Mouse (Mus musculus): ENCODE data around the gene She. TPM values are rescaled to one million over a fixed set of nuclear protein-coding genes. Genes with fewer than 3 reads are reported as not detected.
"Not testable (repeated sequence)": the region's sequence is repeated elsewhere in the genome, so short reads cannot be mapped to it uniquely, and the experiment has no call there.

She gene
- 2.9 and 3.1 TPM in 2 replicates for polyA plus RNA-seq (2016; fragmentation: Nextera tagmentation; extraction: Ambion mirVana)

DNA sequence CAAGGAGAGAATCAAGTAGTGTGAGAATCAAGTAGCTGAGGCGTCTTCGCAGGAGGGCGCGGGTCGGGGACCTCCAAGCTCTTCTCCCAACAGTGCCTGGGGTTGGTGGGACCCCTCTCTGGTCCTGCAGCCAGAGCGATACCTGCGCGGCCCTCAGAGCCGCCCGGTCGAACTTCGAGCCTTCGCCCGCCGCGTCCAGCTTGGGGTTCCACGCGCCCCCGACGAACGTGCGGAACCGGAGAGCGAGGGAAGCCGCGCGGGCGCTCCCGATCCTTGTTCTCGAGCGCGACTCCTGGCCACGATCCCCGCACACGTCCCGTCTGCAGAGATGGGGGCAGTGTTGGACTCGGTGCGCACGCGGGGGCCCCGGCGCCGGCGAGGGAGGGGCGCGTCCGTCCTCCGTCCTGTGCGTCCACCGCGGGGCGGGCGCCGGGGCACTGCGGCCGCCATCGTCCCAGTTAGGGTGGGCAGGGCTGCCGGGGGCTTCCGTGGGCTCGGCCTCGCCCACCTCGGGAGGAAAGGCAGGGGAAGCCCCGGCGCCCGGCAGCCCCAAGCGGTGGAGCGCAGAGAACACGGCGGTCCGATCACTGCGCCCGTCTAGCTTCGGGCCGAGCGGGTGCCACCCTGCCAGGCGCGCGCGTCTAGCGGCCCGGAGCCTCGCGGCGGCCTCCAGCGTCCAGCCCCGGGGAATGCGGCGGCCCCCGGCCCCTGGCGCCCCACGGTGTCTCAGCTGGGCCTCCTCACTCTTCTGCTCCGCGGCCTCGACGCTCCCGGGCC, at the start of gene She:
She (plus strand) TSS at position 556 of the 777 bp plus-strand sequence.
- Histone ChIP-seq H3K4me1 (peaks cover 18% of the 10 kb centered on the region), H3K36me3 (no peaks in the 10 kb centered on the region), H3K27ac (0 out of 2 replicates have a peak within 1 kb of the TSS, but pooled peaks have one; percentile 25), H3K4me3 (peak within 1 kb of the TSS; percentile 49), H3K27me3 (replicated peaks) (peaks cover 87% of the 10 kb centered on the region), H3K9ac (peak within 1 kb of the TSS; percentile 46), H3K9me3 (replicated peaks) (no peaks in the 10 kb centered on the region), H3K4me2 (peak within 1 kb of the TSS; percentile 63)
- 0 out of 2 replicates have a peak, but pooled peaks have one; percentile 8 for ATAC-seq
- WGBS (ENCODE audit: insufficient replicate concordance) = 2% methylated on average over 90 of the region's 96 CpGs

GRCm38 (mm10) chr3:89781640-89782039, 49.5 kb upstream of the She start:
- no peaks in the 10 kb centered on the region for H3K9me3 ChIP-seq (replicated peaks)
- WGBS (ENCODE audit: insufficient replicate concordance) = 79% methylated on average over 5 of the region's 5 CpGs
- H3K4me2 ChIP-seq = no peak overlapping the region
- no peak overlapping the region for H3K27ac ChIP-seq
- H3K9ac ChIP-seq = no peak overlapping the region
- peaks cover 74% of the 10 kb centered on the region for H3K36me3 ChIP-seq
- ATAC-seq = no peak
- H3K4me1 ChIP-seq = 0 out of 2 replicates have a peak, but pooled peaks cover 6% of the 10 kb centered on the region
- H3K4me3 ChIP-seq = no peak overlapping the region
- H3K27me3 ChIP-seq (replicated peaks) = 0 out of 2 replicates have a peak, but pooled peaks cover 6% of the 10 kb centered on the region

- H3K9me3 ChIP-seq (replicated peaks) = no peaks in the 10 kb centered on the region
- no peak for ATAC-seq
- peak overlapping the region; percentile 34 for H3K4me2 ChIP-seq
- 13% methylated on average over 11 of the region's 11 CpGs for WGBS (ENCODE audit: insufficient replicate concordance)
- H3K36me3 ChIP-seq = peaks cover 39% of the 10 kb centered on the region
- no peak overlapping the region for H3K27ac ChIP-seq
- peaks cover 28% of the 10 kb centered on the region; the same call in 1 of the 2 replicates for H3K27me3 ChIP-seq (replicated peaks)
- 0 out of 2 replicates have a peak, but pooled peaks cover 6% of the 10 kb centered on the region for H3K4me1 ChIP-seq
- H3K4me3 ChIP-seq = no peak overlapping the region; the same call in 1 of the 2 replicates
- H3K9ac ChIP-seq = no peak overlapping the region
Observed at GRCm38 (mm10) chr3:89784991-89785753, 46.0 kb upstream of the She start.

DNA sequence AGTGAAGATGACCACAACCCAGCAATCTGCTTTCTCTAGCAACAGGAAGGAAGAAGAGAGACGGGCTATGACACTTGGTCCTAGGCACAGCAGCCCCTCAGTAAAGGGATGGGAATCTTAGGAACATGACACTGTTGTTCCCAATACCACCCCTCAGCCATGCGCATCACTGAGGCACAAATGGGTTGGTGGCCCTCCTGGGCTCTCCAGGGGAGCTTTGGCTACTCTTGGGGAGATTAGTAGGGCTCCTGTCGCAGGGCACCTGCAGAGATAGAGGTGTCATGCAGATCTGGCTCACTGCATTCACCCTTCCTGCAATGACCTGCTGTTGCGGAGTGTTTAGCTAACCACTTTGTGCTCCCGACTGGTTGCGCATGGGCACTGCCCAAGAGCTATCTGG, 44.9 kb upstream of the She start:
- Histone ChIP-seq H3K36me3 (peaks cover 28% of the 10 kb centered on the region), H3K4me2 (no peak overlapping the region), H3K4me3 (no peak overlapping the region), H3K27ac (no peak overlapping the region), H3K27me3 (replicated peaks) (peaks cover 28% of the 10 kb centered on the region; the same call in 1 of the 2 replicates), H3K9ac (no peak overlapping the region), H3K4me1 (0 out of 2 replicates have a peak, but pooled peaks cover 6% of the 10 kb centered on the region), H3K9me3 (replicated peaks) (no peaks in the 10 kb centered on the region)
- ATAC-seq = no peak
- WGBS (ENCODE audit: insufficient replicate concordance) = 62% methylated on average over 6 of the region's 6 CpGs

- H3K4me3 ChIP-seq = no peak overlapping the region
- H3K27ac ChIP-seq = no peak overlapping the region
- peaks cover 2% of the 10 kb centered on the region for H3K36me3 ChIP-seq
- peaks cover 28% of the 10 kb centered on the region; the same call in 1 of the 2 replicates for H3K27me3 ChIP-seq (replicated peaks)
- H3K9ac ChIP-seq = no peak overlapping the region
- no peak overlapping the region for H3K4me2 ChIP-seq
- WGBS (ENCODE audit: insufficient replicate concordance) = 60% methylated on average over 16 of the region's 16 CpGs
- H3K4me1 ChIP-seq = 0 out of 2 replicates have a peak, but pooled peaks cover 6% of the 10 kb centered on the region
- H3K9me3 ChIP-seq (replicated peaks) = no peaks in the 10 kb centered on the region
- no peak for ATAC-seq
Observed at GRCm38 (mm10) chr3:89788680-89789352, 42.4 kb upstream of the She start.

GRCm38 (mm10) chr3:89794616-89795015, 36.6 kb upstream of the She start:
- Histone ChIP-seq H3K36me3 (no peaks in the 10 kb centered on the region), H3K9ac (no peak overlapping the region), H3K9me3 (replicated peaks) (no peaks in the 10 kb centered on the region), H3K27me3 (replicated peaks) (0 out of 2 replicates have a peak, but pooled peaks cover 3% of the 10 kb centered on the region), H3K4me1 (peaks cover 3% of the 10 kb centered on the region; the same call in 1 of the 2 replicates), H3K4me3 (no peak overlapping the region), H3K27ac (no peak overlapping the region), H3K4me2 (no peak overlapping the region)
- 48% methylated on average over 2 of the region's 2 CpGs for WGBS (ENCODE audit: insufficient replicate concordance)
- ATAC-seq = no peak

DNA sequence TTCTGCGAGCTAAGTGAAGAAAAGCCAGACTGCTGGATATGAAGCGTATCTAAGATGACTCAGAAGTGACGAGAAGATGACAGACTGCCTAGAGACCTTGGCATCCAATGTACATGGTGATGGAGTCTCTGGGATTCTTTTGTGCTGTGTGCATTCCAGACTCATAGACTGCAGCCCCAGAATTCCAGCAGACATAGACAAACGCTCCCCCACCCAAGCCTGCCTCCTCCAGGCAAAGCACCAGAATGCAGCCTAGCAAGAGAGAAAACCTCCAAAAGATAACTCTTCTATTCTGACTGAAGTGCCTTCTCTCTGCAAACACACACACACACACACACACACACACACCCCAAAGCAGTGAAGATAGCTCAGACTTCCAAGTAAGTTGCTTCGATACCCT, 35.4 kb upstream of the She start:
- no peak for ATAC-seq
- H3K27ac ChIP-seq = no peak overlapping the region
- H3K36me3 ChIP-seq = no peaks in the 10 kb centered on the region
- peaks cover 4% of the 10 kb centered on the region; the same call in 1 of the 2 replicates for H3K4me1 ChIP-seq
- WGBS (ENCODE audit: insufficient replicate concordance) = 61% methylated on average over 5 of the region's 5 CpGs
- no peak overlapping the region for H3K4me3 ChIP-seq
- H3K9me3 ChIP-seq (replicated peaks) = no peaks in the 10 kb centered on the region
- 0 out of 2 replicates have a peak, but pooled peaks cover 3% of the 10 kb centered on the region for H3K27me3 ChIP-seq (replicated peaks)
- H3K9ac ChIP-seq = no peak overlapping the region
- H3K4me2 ChIP-seq = no peak overlapping the region

DNA sequence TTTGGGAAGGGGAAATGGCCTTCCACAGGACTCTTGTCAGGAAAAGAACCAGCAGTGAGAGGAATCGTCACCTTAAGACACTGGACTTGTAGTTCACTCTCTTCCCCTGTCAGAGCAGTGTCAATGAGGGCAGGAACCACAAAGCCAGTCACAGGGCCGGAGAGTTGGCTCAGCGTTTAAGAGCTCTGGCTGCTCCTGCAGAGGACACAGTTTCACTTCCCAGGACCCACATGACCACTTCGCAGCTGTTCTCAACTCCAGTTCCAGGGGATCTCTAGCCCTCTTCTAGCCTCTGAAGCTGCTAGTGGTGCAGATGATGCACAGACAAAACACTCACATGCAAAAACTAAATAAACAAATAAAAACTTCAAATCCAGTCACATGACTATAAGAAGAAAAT, 34.8 kb upstream of the She start:
- ATAC-seq = no peak

GRCm38 (mm10) chr3:89798518-89798917, 32.7 kb upstream of the She start:
- Histone ChIP-seq H3K4me2 (no peak overlapping the region), H3K27ac (no peak overlapping the region), H3K36me3 (no peaks in the 10 kb centered on the region), H3K4me1 (peaks cover 4% of the 10 kb centered on the region; the same call in 1 of the 2 replicates), H3K9me3 (replicated peaks) (no peaks in the 10 kb centered on the region), H3K9ac (no peak overlapping the region), H3K27me3 (replicated peaks) (0 out of 2 replicates have a peak, but pooled peaks cover 3% of the 10 kb centered on the region), H3K4me3 (no peak overlapping the region)
- no peak for ATAC-seq
- 56% methylated on average over 3 of the region's 3 CpGs for WGBS (ENCODE audit: insufficient replicate concordance)

More for the DNA sequence above, 34.8 kb upstream of the She start:
- H3K9ac ChIP-seq = no peak overlapping the region
- H3K4me2 ChIP-seq = no peak overlapping the region
- no peaks in the 10 kb centered on the region for H3K36me3 ChIP-seq
- H3K27me3 ChIP-seq (replicated peaks) = 0 out of 2 replicates have a peak, but pooled peaks cover 3% of the 10 kb centered on the region
- 28% methylated on average over 4 of the region's 4 CpGs for WGBS (ENCODE audit: insufficient replicate concordance)
- H3K27ac ChIP-seq = no peak overlapping the region
- peaks cover 4% of the 10 kb centered on the region; the same call in 1 of the 2 replicates for H3K4me1 ChIP-seq
- H3K4me3 ChIP-seq = no peak overlapping the region
- no peaks in the 10 kb centered on the region for H3K9me3 ChIP-seq (replicated peaks)

- Histone ChIP-seq H3K9me3 (replicated peaks) (no peaks in the 10 kb centered on the region), H3K27me3 (replicated peaks) (0 out of 2 replicates have a peak, but pooled peaks cover 3% of the 10 kb centered on the region), H3K27ac (no peak overlapping the region), H3K36me3 (no peaks in the 10 kb centered on the region), H3K9ac (no peak overlapping the region), H3K4me3 (no peak overlapping the region), H3K4me2 (peak overlapping the region; percentile 27), H3K4me1 (peaks cover 4% of the 10 kb centered on the region; the same call in 1 of the 2 replicates)
- WGBS (ENCODE audit: insufficient replicate concordance) = 12% methylated on average over 13 of the region's 13 CpGs
- ATAC-seq = peak; percentile 18; the same call in 1 of the 2 replicates
Observed at GRCm38 (mm10) chr3:89799476-89799875, 31.7 kb upstream of the She start.

- not testable (repeated sequence) for H3K27ac ChIP-seq; H3K4me2 ChIP-seq; H3K4me1 ChIP-seq; H3K4me3 ChIP-seq; ATAC-seq; H3K9me3 ChIP-seq (replicated peaks); H3K36me3 ChIP-seq; H3K27me3 ChIP-seq (replicated peaks); H3K9ac ChIP-seq
- WGBS (ENCODE audit: insufficient replicate concordance) = 45% methylated on average over 3 of the region's 3 CpGs
Observed at GRCm38 (mm10) chr3:89800078-89800477, 31.1 kb upstream of the She start.

Data from liver, embryonic 12.5 days (tissue).